Mouse (Mus musculus): Measurements from ENCODE around the gene Frmd8. TPM values are rescaled to one million over a fixed set of nuclear protein-coding genes. Genes with fewer than 3 reads are reported as not detected.

Gene Frmd8
- polyA plus RNA-seq, 1 experiment from 2014 or later: 40.6 TPM

DNA sequence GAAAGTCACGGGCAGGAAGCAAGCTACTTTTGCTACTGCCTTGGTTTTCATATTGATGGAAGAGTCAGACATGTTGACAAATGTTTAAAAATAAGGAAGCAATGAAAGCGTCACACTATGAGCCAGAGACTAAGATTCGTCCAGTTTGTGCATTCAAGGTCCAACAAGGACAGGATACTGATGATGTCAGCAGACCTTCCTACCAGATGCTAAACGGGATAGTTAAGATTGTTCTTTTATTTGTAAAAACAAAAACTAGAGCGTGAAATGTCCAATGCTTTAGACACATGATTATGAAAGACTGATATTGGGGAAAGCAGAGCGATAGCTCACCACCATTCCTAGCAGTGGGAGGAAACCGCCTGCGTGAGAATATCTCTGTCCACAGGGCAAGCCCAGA lies 37.5 kb downstream of the Frmd8 start:
- H3K9me3 ChIP-seq: no peaks in the 10 kb centered on the region
- peak overlapping the region; percentile 82; the same call in 1 of the 2 replicates for H3K27ac ChIP-seq
- H3K27me3 ChIP-seq (ENCODE audit: insufficient read depth, poor library complexity, severe bottlenecking): no peaks in the 10 kb centered on the region
- H3K4me3 ChIP-seq: no peak overlapping the region
- peaks cover 44% of the 10 kb centered on the region for H3K4me1 ChIP-seq
- no peaks in the 10 kb centered on the region for H3K36me3 ChIP-seq
- no peak for DNase-seq (ENCODE audit: low spot score)
- WGBS: 66% methylated on average over 8 of the region's 8 CpGs

GRCm38 (mm10) chr19:5836941-5837572 lies 38.0 kb downstream of the Frmd8 start:
- Histone ChIP-seq H3K4me3 (no peak overlapping the region), H3K4me1 (peaks cover 41% of the 10 kb centered on the region), H3K27me3 (ENCODE audit: insufficient read depth, poor library complexity, severe bottlenecking) (no peaks in the 10 kb centered on the region), H3K9me3 (no peaks in the 10 kb centered on the region), H3K27ac (peak overlapping the region; percentile 82), H3K36me3 (no peaks in the 10 kb centered on the region)
- no peak for DNase-seq (ENCODE audit: low spot score)
- WGBS: 63% methylated on average over 10 of the region's 10 CpGs

- 76% methylated on average over 8 of the region's 8 CpGs for WGBS
- no peak for DNase-seq (ENCODE audit: low spot score)
- H3K4me3 ChIP-seq: no peak overlapping the region
Measured at GRCm38 (mm10) chr19:5835922-5836430, 39.1 kb downstream of the Frmd8 start.

GRCm38 (mm10) chr19:5835054-5835921 lies 39.8 kb downstream of the Frmd8 start:
- DNase-seq (ENCODE audit: low spot score): no peak
- WGBS: 90% methylated on average over 10 of the region's 10 CpGs

More at GRCm38 (mm10) chr19:5835922-5836430, 39.1 kb downstream of the Frmd8 start:
- Histone ChIP-seq H3K27me3 (ENCODE audit: insufficient read depth, poor library complexity, severe bottlenecking) (no peaks in the 10 kb centered on the region), H3K27ac (no peak overlapping the region), H3K9me3 (no peaks in the 10 kb centered on the region), H3K4me1 (peaks cover 31% of the 10 kb centered on the region), H3K36me3 (no peaks in the 10 kb centered on the region)

DNA sequence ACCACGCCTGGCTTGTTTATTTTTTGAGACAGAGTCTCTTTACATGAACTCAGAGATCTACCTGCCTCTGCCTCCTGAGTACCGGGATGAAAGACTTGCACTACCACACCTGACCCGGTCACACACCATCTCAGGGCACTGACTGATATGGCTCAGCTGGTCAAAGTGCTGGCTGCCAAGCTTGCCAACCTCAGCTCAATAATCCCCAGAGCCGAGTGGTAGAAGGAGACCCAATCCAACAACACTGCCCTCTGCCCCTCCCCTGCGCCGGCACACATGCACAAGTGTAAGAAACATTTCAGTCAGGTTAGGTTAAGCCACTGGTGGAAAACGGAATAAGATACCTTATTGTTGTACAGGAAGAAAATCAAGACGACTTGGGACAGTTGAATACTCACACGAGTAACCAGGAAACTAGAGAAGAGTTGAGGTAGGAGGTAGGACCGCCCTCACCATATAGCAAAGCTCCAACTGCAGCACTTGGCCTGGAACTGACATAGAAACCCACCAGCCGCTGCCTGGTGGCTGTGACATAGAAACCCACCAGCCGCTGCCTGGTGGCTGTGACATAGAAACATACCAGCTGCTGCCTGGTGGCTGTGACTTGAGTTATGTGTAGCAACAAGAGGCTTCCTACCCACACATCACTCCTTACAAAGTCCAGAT lies 40.7 kb downstream of the Frmd8 start:
- H3K27ac ChIP-seq: no peak overlapping the region
- no peaks in the 10 kb centered on the region for H3K9me3 ChIP-seq
- no peaks in the 10 kb centered on the region for H3K27me3 ChIP-seq (ENCODE audit: insufficient read depth, poor library complexity, severe bottlenecking)
- no peaks in the 10 kb centered on the region for H3K36me3 ChIP-seq
- peaks cover 19% of the 10 kb centered on the region for H3K4me1 ChIP-seq
- H3K4me3 ChIP-seq: no peak overlapping the region
- WGBS: 87% methylated on average over 12 of the region's 12 CpGs
- no peak for DNase-seq (ENCODE audit: low spot score)

More at GRCm38 (mm10) chr19:5835054-5835921, 39.8 kb downstream of the Frmd8 start:
- Histone ChIP-seq H3K27ac (no peak overlapping the region), H3K9me3 (no peaks in the 10 kb centered on the region), H3K4me1 (peaks cover 24% of the 10 kb centered on the region), H3K27me3 (ENCODE audit: insufficient read depth, poor library complexity, severe bottlenecking) (no peaks in the 10 kb centered on the region), H3K36me3 (no peaks in the 10 kb centered on the region), H3K4me3 (no peak overlapping the region)

DNA sequence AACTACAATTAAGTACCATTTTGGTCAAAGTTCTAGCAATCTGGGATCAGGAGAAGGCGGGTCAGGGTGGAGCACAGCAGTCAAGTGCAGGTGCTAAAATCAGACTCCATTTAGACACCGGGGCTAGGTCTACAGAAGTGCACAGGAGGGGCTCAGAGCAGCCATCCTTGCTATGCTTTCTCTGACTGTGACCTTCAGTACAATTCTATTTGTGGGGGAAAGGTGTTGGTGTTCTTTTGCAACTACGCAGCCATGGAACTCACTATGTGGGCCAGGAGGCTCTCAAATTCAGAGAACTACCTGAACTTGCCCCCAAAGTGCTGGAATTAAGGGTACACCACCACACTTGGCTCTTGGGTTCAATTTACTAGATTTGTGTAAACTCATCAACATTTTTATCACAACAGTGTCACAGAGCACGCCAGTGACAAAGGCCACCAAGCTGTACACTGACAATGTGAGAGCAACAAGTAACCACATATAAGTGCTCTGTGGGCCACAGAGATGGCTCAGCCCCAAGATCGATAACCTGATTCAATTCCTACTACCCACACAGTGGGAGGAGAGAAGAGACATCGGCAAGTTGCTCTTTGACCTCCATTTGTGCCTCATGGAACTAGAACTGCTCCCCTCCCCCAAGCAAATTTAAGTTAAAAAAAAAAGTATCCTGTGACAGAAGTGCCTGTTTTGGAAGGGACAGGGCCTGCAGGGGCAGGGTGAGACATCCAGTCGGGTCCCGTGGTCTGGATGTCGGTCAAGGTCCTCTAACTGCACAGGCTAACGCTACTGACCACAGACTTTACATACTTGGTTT lies 41.6 kb downstream of the Frmd8 start:
- 87% methylated on average over 10 of the region's 10 CpGs for WGBS
- H3K27ac ChIP-seq: no peak overlapping the region
- H3K36me3 ChIP-seq: no peaks in the 10 kb centered on the region
- H3K9me3 ChIP-seq: no peaks in the 10 kb centered on the region
- no peak for DNase-seq (ENCODE audit: low spot score)
- H3K27me3 ChIP-seq (ENCODE audit: insufficient read depth, poor library complexity, severe bottlenecking): no peaks in the 10 kb centered on the region
- peaks cover 22% of the 10 kb centered on the region for H3K4me1 ChIP-seq
- no peak overlapping the region for H3K4me3 ChIP-seq

DNA sequence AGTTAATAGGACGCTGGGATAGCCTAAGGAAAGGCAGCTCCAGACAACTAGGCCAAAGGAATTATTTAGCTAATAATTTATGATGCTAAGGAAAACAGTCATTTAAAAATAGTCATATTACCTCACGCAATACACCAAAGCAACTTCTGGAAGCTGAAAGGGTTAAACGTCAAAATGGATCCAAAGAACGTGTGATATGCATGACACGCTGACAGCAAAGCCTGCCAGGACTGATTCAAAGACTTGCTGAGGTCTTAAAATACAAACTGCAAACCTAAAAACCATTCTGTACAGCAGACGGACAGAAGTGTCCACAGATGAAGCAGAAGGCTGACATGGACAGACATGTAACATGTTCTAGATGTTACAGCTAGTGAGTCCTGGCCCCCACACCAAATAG lies 42.7 kb downstream of the Frmd8 start:
- no peaks in the 10 kb centered on the region for H3K9me3 ChIP-seq

DNA sequence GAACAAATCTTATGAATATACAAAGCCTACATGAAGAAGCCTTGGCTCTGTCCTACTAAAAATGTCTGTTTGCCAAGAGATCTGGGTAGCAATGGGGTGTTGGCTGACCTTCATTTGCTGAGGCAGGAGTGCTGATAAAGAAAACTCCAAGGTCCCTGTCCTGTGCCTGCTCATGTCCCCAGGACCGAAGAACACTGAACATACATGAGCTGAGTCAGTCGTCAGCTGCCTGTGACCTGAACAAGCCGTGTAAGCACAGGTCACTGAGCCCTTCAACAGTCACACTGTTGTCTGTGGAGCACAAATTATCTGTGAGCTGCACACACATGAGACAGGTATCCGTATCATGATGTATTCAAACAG lies 43.1 kb downstream of the Frmd8 start:
- WGBS: 84% methylated on average over 4 of the region's 4 CpGs
- H3K27ac ChIP-seq: no peak overlapping the region

More for the DNA sequence above, 42.7 kb downstream of the Frmd8 start:
- no peak for DNase-seq (ENCODE audit: low spot score)
- H3K4me3 ChIP-seq: no peak overlapping the region
- no peaks in the 10 kb centered on the region for H3K27me3 ChIP-seq (ENCODE audit: insufficient read depth, poor library complexity, severe bottlenecking)
- 62% methylated on average over 6 of the region's 6 CpGs for WGBS
- no peaks in the 10 kb centered on the region for H3K36me3 ChIP-seq
- H3K27ac ChIP-seq: no peak overlapping the region
- peaks cover 27% of the 10 kb centered on the region for H3K4me1 ChIP-seq

GRCm38 (mm10) chr19:5831224-5831957 lies 43.7 kb downstream of the Frmd8 start:
- no peak for DNase-seq (ENCODE audit: low spot score)
- H3K9me3 ChIP-seq: no peaks in the 10 kb centered on the region
- H3K27me3 ChIP-seq (ENCODE audit: insufficient read depth, poor library complexity, severe bottlenecking): no peaks in the 10 kb centered on the region
- no peak overlapping the region for H3K27ac ChIP-seq
- 89% methylated on average over 11 of the region's 11 CpGs for WGBS
- H3K36me3 ChIP-seq: no peaks in the 10 kb centered on the region
- H3K4me3 ChIP-seq: no peak overlapping the region
- H3K4me1 ChIP-seq: peaks cover 29% of the 10 kb centered on the region

More for the DNA sequence above, 43.1 kb downstream of the Frmd8 start:
- H3K9me3 ChIP-seq: no peaks in the 10 kb centered on the region
- peaks cover 27% of the 10 kb centered on the region for H3K4me1 ChIP-seq
- H3K36me3 ChIP-seq: no peaks in the 10 kb centered on the region
- H3K27me3 ChIP-seq (ENCODE audit: insufficient read depth, poor library complexity, severe bottlenecking): no peaks in the 10 kb centered on the region
- no peak for DNase-seq (ENCODE audit: low spot score)
- no peak overlapping the region for H3K4me3 ChIP-seq

DNA sequence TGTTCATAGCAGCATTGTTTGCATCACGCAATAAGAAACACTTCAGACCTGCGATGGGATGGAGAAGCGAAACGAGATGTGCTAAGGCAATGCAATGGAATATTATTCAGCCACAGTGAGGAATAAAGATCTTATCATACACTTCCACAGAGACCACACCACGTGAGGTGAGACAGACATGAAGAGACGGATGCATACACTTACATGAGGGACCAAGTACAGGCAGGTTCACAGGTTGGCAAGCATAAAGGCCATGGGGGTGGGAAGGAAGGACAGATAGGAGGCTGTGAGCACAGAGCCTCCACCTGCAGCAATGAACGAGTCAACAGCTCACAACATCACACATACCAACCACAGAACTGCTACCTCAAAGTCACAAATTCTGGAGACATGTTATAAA lies 44.3 kb downstream of the Frmd8 start:
- DNase-seq (ENCODE audit: low spot score): no peak
- Histone ChIP-seq H3K9me3 (no peaks in the 10 kb centered on the region), H3K36me3 (no peaks in the 10 kb centered on the region), H3K4me1 (peaks cover 35% of the 10 kb centered on the region), H3K27ac (no peak overlapping the region), H3K27me3 (ENCODE audit: insufficient read depth, poor library complexity, severe bottlenecking) (no peaks in the 10 kb centered on the region), H3K4me3 (no peak overlapping the region)
- WGBS: 87% methylated on average over 7 of the region's 7 CpGs

- WGBS: 87% methylated on average over 19 of the region's 19 CpGs
- no peak for DNase-seq (ENCODE audit: low spot score)
- Histone ChIP-seq H3K4me1 (peaks cover 35% of the 10 kb centered on the region), H3K27ac (no peak overlapping the region), H3K36me3 (no peaks in the 10 kb centered on the region), H3K4me3 (no peak overlapping the region), H3K9me3 (no peaks in the 10 kb centered on the region), H3K27me3 (ENCODE audit: insufficient read depth, poor library complexity, severe bottlenecking) (no peaks in the 10 kb centered on the region)
Measured at GRCm38 (mm10) chr19:5829958-5830615, 45.0 kb downstream of the Frmd8 start.

Measured in heart, embryonic 10.5 days (tissue).